8 mouse cellular contexts compared by ENCODE assay signal in the genomic region with DNA sequence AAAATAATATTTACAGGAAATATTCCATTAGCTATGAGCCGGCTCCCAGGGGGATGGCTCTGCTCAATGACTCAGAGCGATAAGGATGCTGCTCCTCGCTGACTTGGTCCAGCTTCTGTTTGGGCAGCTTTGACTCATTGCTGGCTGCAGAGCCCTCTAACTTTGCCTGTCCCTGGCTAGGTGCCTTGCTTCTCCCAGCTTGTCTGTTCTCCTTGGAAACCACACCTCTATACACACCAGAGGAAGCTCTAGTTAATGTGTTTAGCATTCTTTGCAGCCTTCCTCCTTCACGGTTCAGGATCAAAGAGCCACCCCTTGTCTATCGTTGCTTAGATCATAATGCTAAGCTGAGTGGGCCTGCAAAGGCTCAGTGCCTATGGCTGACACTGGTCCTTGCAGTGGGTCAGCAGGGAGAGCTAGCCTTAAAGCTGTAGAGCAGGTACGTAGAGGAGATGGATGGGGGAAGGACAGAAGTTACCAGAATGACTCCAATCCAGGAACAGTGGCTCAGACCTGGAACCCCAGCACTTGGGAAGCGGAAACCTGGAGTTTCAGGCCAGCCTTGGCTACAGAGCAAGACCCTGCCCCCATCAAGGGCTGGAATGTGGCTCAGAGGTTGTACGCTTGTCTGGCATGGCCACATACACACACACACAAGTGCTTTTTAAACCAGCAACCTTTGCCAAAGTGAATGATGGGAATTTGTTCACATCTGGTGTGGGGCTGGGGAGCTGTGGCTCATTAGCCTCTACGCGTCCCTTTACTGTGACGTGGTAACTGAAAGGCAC.
DNase-seq lines count a peak whose midpoint lies in the region; ATAC-seq and TF ChIP-seq lines count a peak whose summit lies in the region.

No protein-coding gene starts in this region.

- no peaks in the 10 kb centered on the region for H3K36me3 ChIP-seq in lung, postnatal 0 days (ENCODE audit: insufficient read depth, low read length)
- peaks cover 20% of the 10 kb centered on the region; the same call in 1 of the 2 replicates for H3K36me3 ChIP-seq in forebrain, postnatal 0 days (ENCODE audit: insufficient read depth)
- H3K36me3 ChIP-seq in hindbrain, embryonic 10.5 days: peaks cover 74% of the 10 kb centered on the region
- peaks cover 2% of the 10 kb centered on the region; the same call in 1 of the 2 replicates for H3K36me3 ChIP-seq in midbrain, embryonic 15.5 days (replicated peaks)

- no peak overlapping the region for H3K4me2 ChIP-seq in lung, postnatal 0 days (replicated peaks; ENCODE audit: low read depth, low read length)
- H3K4me2 ChIP-seq in forebrain, postnatal 0 days (ENCODE audit: low read depth): no peak overlapping the region
- no peak overlapping the region for H3K4me2 ChIP-seq in midbrain, embryonic 15.5 days

- no peak overlapping the region for H3K9ac ChIP-seq in lung, postnatal 0 days (replicated peaks; ENCODE audit: low read depth)
- no peak overlapping the region for H3K9ac ChIP-seq in forebrain, postnatal 0 days
- H3K9ac ChIP-seq in midbrain, embryonic 15.5 days: no peak overlapping the region

- no peak overlapping the region for H3K4me3 ChIP-seq in lung, postnatal 0 days (ENCODE audit: low read depth, low read length)
- no peak overlapping the region for H3K4me3 ChIP-seq in forebrain, postnatal 0 days (ENCODE audit: low read depth, low read length)
- peak overlapping the region; percentile 11; the same call in 1 of the 2 replicates for H3K4me3 ChIP-seq in hindbrain, embryonic 10.5 days
- no peak overlapping the region for H3K4me3 ChIP-seq in midbrain, embryonic 15.5 days

- DNase-seq in lung, postnatal 0 days (ENCODE audit: low spot score): peak; percentile 55
- DNase-seq in lung, postnatal 36 days: no peak
- DNase-seq in forebrain, postnatal 0 days: no peak
- no peak for DNase-seq in hindbrain, embryonic 10.5 days (ENCODE audit: low spot score)
- DNase-seq in urinary bladder, postnatal 25 days (ENCODE audit: low spot score): no peak
- no peak for DNase-seq in B cell, adult 2 months

- no peaks in the 10 kb centered on the region for H3K9me3 ChIP-seq in lung, postnatal 0 days (ENCODE audit: low read length)
- H3K9me3 ChIP-seq in forebrain, postnatal 0 days (ENCODE audit: low read length): no peaks in the 10 kb centered on the region
- no peaks in the 10 kb centered on the region for H3K9me3 ChIP-seq in hindbrain, embryonic 10.5 days
- no peaks in the 10 kb centered on the region for H3K9me3 ChIP-seq in midbrain, embryonic 15.5 days

- H3K4me1 ChIP-seq in lung, postnatal 0 days (ENCODE audit: insufficient read depth, low read depth, low read length): no peaks in the 10 kb centered on the region
- peaks cover 9% of the 10 kb centered on the region for H3K4me1 ChIP-seq in forebrain, postnatal 0 days (ENCODE audit: insufficient read depth)
- H3K4me1 ChIP-seq in hindbrain, embryonic 10.5 days (replicated peaks): peaks cover 76% of the 10 kb centered on the region
- H3K4me1 ChIP-seq in midbrain, embryonic 15.5 days: peaks cover 45% of the 10 kb centered on the region

- peak; percentile 76 for ATAC-seq in lung, postnatal 0 days
- 0 out of 2 replicates have a peak, but pooled peaks have one; percentile 9 for ATAC-seq in forebrain, postnatal 0 days
- peak; percentile 43 for ATAC-seq in midbrain, embryonic 15.5 days (replicated peaks)
- ATAC-seq in CD4-positive, CD25-positive, alpha-beta regulatory T cell, adult 4 months: no peak

- WGBS in lung, postnatal 0 days: 72% methylated on average over 11 of the region's 11 CpGs
- 44% methylated on average over 11 of the region's 11 CpGs for WGBS in forebrain, postnatal 0 days
- 44% methylated on average over 11 of the region's 11 CpGs for WGBS in hindbrain, embryonic 10.5 days
- 29% methylated on average over 11 of the region's 11 CpGs for WGBS in midbrain, embryonic 15.5 days

- H3K27ac ChIP-seq in lung, postnatal 0 days (ENCODE audit: low read length): no peak overlapping the region
- H3K27ac ChIP-seq in forebrain, postnatal 0 days (ENCODE audit: low read depth, low read length): peak overlapping the region; percentile 29; the same call in 1 of the 2 replicates
- peak overlapping the region; percentile 91 for H3K27ac ChIP-seq in hindbrain, embryonic 10.5 days
- H3K27ac ChIP-seq in midbrain, embryonic 15.5 days: peak overlapping the region; percentile 69

- 0 out of 2 replicates have a peak, but pooled peaks have one; percentile 9 for TF ChIP-seq EP300 in lung, postnatal 0 days (IDR thresholded peaks at IDR 0.05)

- no peak for TF ChIP-seq CTCF in lung, postnatal 0 days (IDR thresholded peaks at IDR 0.05)
- no peak for TF ChIP-seq CTCF in forebrain, postnatal 0 days (IDR thresholded peaks at IDR 0.05; ENCODE audit: low read depth)

- H3K27me3 ChIP-seq in lung, postnatal 0 days (replicated peaks; ENCODE audit: insufficient read depth, low read length): no peaks in the 10 kb centered on the region
- H3K27me3 ChIP-seq in forebrain, postnatal 0 days (ENCODE audit: insufficient read depth, low read length): no peaks in the 10 kb centered on the region
- no peaks in the 10 kb centered on the region for H3K27me3 ChIP-seq in hindbrain, embryonic 10.5 days (ENCODE audit: insufficient read depth, poor library complexity, severe bottlenecking)
- no peaks in the 10 kb centered on the region for H3K27me3 ChIP-seq in midbrain, embryonic 15.5 days (replicated peaks)
